Mouse (Mus musculus) layer of hippocampus, adult 2 months (tissue): ENCODE measurements at regions not wholly inside any gene's neighbourhood (a gene's known extent, or its start where the extent isn't known, plus 50 kb on each side); places are given as distances from the start of the nearest gene placed in this dataset.

Source experiments
- DNase-seq, 2 experiments: peaks; one replicate each; pipeline ENCODE4 v3.0.0; 2022; ENCODE audit warnings: low spot score in 2 of 2
- H3K27ac ChIP-seq: fragments of 200-600 bp; 2 replicates; pipeline ENCODE4 v1.8.1; 2022
- H3K4me3 ChIP-seq: fragments of 200-600 bp; 2 replicates; pipeline ENCODE4 v1.8.1; 2022; ENCODE audit warnings: mild to moderate bottlenecking
- CTCF ChIP-seq: fragments of 200-600 bp; conservative IDR thresholded peaks from 2 replicates; pipeline ENCODE4 v1.8.1; 2022; ENCODE audit warnings: antibody characterized with exemption, mild to moderate bottlenecking, moderate library complexity

DNA sequence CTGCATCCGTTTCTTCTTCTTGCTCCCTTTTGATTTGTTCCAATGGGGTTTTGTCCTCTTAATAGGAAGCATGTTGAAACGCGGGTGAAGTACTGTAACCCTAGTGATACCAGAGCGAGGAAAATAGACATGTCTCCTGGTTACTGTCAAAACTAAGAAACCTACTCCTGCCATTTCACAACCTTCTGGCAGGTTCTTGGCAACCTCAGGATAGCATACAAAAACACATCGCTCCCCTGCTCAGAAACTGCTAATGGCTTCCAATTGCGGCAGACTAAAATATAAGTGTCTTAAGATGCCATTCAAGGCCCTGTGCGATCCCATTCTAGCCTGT lies 172.4 kb downstream of the Spata19 start:
- Histone ChIP-seq H3K4me3 (no peak overlapping the region), H3K27ac (peak overlapping the region; percentile 33; the same call in 1 of the 2 replicates)
- DNase-seq = no peak
- TF ChIP-seq CTCF = no peak

DNA sequence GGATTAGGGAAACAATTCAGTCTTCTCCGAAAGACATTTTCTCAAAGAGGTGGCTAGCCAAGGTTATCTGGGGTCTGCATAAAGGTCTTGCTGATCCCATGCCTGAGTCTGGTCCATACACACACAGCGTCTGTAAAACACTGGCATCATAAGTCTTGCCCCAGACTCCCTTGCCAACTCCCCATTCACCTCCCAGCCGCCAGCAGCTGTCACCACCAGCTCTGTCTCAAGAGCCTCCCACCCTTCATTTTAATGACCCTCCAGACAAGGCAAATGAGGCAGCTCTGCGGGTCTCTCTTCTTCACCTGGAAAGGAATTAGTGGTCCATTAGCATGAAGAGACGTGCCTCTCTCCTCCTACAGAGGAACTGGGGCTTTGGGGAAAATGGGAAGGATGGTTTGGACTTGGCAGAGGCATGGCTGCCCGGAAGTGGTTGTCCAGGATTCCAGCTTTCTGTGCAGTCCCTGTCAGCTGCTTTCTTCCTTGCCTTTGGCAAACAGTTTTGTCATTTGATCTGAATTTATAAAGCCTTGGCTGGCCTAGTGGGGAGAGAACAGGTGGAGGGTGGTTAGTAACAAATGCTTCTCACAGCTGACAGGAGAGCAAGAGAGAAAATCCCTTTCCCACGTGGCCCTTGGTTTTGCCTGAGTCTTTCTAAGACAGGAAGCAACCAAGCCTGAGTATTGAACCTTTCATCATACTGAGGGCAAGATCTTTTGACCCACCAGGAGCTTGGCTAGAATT lies 173.3 kb upstream of the Opcml start:
- no peak for TF ChIP-seq CTCF
- peak overlapping the region; percentile 37; the same call in 1 of the 2 replicates for H3K27ac ChIP-seq
- DNase-seq = peak; percentile 47 to 48
- no peak overlapping the region for H3K4me3 ChIP-seq

DNA sequence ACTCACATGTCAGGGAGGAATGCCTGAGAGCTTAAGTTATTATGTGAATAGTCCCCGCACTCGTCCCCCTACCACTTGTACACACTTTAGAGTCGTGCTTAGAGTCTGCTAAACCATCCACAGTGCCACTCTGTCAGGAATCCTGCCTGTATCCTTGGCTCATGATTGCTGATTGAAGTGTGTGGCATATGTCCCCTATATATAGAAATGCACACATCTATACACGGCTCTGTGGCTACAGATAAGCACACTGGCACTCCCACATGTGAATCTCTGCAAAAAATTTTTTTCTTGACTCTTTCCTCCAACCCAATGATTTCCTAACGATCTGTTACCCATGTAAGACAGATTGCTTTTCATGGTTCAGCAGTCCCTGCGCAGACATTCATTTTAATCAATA lies 155.7 kb upstream of the Opcml start:
- Histone ChIP-seq H3K27ac (0 out of 2 replicates have a peak overlapping the region, but pooled peaks have one; percentile 5), H3K4me3 (no peak overlapping the region)
- peak in 1 of 2 experiments; percentile 37 for DNase-seq
- no peak for TF ChIP-seq CTCF

DNA sequence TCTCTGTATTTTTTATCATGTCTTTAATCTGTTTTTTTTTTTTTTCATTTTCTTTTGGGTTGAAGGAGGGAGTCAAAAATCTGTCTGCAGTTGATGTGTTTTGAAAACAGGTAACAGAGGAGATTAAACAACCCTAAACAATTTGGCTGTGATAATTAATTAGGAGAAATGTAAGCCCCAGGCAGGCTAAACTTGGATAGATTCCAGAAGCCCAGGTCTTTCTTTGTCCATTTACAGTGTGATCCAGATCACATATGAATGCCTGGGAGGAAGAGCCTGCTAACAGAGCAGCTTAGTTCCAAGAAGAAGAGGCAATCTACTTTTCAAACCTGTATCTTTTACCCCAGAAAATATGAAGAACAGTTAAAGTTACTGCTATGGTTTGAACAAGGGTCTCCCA lies 150.0 kb upstream of the Opcml start:
- no peak overlapping the region for H3K27ac ChIP-seq
- no peak for TF ChIP-seq CTCF
- H3K4me3 ChIP-seq = no peak overlapping the region
- DNase-seq = no peak

DNA sequence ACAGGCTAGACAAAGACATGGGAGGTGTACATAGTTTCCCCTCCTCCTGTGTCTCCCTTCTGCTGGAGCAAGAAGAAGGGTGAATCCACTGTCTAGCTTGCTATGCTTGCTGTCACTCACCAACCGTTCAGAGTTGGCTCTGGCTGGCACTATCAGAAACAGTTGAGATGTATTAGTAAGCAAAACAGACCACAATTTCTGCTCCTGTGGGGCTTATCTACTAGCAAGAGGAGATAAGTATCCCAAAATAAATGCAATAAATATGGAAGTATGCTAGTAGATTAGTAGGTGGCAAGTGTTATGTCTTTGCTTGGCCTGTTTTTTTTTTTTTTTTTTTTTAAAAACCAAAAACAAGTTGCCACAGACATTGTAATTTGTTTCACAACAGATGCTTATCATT lies 147.3 kb upstream of the Opcml start:
- TF ChIP-seq CTCF = no peak
- no peak overlapping the region for H3K4me3 ChIP-seq
- no peak overlapping the region for H3K27ac ChIP-seq
- DNase-seq = no peak

DNA sequence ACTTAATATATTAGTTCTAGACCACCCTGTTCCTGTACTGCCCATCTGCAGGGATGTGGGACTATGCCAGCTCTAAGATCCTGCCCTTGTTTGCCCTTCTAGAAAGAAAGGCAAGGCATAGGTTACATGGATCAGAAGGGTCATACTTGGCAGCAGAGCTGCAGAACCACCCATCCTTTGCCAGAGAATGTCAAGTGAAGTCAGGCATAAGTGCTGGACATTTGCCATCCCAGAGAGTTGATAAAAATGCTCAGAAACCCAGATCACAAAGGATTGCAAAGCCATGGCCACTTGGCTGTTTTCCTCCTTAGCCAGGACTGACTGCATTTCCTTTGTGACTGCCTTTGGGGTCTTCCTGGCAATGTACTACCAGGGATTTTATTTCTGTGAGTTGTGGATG lies 146.7 kb upstream of the Opcml start:
- no peak for DNase-seq
- Histone ChIP-seq H3K27ac (no peak overlapping the region), H3K4me3 (no peak overlapping the region)
- TF ChIP-seq CTCF = no peak

DNA sequence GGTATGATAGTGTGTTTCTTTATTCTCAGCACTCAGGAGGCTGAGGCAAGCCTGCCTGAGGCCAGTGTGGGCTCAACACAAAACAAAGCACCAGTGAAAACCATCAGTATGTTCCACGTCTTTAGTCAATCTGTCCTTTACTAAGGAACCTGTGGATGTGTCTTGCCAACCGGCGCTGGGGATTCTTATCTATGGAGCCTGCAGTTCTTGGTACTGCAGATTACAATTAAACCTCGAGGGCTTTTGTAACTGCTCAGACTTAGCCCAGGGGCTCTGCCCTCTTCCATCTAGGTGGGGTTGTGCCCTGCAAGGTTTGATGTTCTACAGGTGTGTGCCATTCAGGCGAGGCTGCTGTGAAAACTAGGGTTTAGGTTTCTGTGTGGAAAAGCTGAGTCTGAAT lies 145.1 kb upstream of the Opcml start:
- no peak for TF ChIP-seq CTCF
- no peak for DNase-seq
- Histone ChIP-seq H3K4me3 (no peak overlapping the region), H3K27ac (no peak overlapping the region)

DNA sequence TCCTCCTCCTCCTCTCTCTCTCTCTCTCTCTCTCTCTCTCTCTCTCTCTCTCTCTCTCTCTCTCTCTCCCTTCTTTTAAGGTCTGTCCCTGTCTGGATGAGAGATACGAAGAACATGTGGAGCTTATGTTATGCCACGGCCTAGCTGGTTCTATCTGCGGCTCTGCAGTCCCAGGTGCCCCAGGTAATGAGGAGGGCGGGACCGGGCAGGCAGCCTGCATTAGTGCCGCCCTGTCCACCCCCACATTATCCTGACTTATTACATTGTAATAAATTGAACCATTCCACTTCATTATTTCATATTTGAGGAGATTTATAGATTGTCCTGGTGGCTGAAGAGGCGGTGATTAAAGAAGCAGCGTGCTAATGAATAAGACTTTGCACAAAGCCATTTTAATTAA lies 144.5 kb upstream of the Opcml start:
- no peak overlapping the region for H3K4me3 ChIP-seq

DNA sequence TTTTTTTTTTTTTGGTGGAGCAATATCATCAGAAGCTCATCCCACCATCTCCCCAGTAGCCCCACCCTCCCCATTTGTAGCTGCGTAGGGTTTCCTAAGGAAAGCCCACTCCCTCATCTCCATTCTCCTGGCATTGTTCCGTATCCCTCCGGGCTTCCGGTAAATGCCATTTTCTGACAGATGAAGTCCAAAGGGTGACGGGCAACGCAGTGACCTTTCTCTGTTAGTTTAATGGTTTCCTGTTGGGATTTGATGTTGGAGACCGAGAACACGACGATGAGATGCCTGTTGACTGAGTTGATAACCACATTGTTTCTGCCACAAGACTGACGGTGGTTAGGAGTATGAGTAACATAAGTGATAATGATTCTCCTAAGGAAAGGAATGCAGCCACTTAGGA lies 143.6 kb upstream of the Opcml start:
- TF ChIP-seq CTCF = no peak
- DNase-seq = no peak
- Histone ChIP-seq H3K27ac (no peak overlapping the region), H3K4me3 (no peak overlapping the region)

More for the DNA sequence above, 144.5 kb upstream of the Opcml start:
- DNase-seq = no peak
- no peak for TF ChIP-seq CTCF
- no peak overlapping the region for H3K27ac ChIP-seq

DNA sequence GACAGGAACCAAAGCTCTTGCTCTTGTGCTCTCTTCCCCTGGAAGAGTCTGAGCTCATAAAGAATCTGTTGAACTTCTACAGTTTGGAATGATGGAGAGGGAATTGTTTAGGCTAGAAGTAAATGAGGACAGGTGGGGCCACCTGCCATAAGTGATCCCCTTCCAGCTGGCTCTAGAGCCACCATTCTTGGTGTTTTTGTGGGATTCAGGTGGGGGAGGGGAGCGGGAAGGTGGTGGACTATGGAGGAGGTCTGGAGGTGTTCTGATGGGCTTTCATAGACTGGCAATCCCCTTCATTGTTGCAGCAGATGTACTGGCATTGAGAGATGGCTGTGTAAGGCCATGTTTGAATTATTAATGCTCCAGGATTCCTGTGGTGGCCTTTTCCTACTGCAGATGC lies 132.6 kb upstream of the Opcml start:
- Histone ChIP-seq H3K4me3 (no peak overlapping the region), H3K27ac (no peak overlapping the region)
- DNase-seq = no peak
- no peak for TF ChIP-seq CTCF

DNA sequence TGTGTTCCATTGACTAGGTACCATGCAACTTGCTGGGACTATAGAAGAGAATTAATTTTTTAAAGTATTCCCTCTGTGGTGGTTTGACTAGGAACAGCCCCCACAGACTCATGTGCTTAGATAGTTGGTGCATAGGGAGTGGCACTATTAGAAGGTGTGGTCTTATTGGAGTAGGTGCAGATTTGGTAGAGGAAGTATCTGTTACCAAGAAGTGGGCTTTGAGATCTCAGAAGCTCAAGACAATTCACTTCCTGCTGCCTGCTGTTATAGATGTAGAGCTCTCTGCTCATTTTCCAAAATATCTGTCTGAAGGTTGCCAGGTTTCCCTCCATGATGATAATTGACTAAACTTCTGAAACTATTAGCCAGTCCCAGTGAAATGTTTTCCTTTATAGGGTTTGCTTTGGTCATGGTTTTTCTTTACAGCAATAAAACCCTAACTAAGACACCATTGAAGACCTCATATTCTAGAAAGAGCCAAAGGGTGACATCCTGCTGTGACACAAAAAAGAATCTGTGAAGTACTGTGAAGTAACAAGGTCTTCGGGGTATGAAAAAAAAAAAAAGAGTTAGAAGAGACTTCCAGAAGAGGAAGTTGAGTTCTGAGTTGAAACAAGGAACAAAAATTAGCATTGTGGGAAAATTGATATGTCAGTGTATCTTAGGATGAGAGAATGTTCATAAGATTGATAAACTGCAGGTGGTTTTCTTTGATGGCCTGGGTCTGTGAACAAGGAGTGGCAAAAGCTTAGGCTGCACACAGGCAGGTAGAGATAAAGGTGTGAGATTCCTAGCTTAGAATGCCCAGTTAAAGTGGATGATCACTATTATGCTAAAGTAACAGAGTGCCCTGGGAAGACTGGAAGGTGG lies 128.9 kb upstream of the Opcml start:
- Histone ChIP-seq H3K4me3 (no peak overlapping the region), H3K27ac (no peak overlapping the region)
- no peak for TF ChIP-seq CTCF
- no peak for DNase-seq

DNA sequence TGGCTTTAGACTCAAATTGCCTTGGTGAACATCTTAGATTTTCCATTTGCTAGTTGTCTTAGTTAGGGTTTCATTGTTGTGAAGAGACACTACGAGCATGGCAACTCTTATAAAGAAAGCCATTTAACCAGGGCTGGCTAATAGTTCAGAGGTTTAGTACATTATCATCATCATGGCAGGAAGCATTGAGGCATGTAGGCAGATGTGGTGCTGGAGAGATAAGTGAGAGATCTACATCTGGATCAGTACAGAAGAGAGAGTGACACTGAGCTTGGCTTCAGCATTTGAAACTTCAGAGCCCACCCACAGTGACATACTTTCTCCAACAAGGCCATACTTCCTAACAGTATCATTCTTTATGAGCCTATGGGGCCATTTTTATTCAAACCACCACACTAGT lies 127.3 kb upstream of the Opcml start:
- TF ChIP-seq CTCF = no peak

DNA sequence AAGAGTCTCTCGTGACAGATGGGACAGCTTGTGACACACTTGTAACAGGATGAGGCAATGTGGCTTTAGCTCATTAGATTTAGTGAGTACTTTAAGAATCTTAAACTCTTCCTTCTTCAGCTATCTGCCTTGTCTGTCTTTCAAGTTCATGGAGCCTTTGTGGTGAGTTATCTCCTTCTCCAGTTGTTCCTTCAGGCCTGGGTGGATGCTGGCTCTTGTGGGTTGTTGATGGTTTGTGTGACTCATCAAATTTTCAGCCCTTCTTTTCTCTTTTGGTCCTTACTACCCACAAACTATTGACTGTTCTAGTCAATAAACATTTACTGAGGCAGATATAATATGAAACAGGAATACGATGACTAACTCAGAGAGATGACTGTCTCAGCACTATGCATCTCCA lies 124.9 kb upstream of the Opcml start:
- Histone ChIP-seq H3K4me3 (no peak overlapping the region), H3K27ac (peak overlapping the region; percentile 32; the same call in 1 of the 2 replicates)
- no peak for TF ChIP-seq CTCF
- DNase-seq = peak; percentile 10 to 47

More for the DNA sequence above, 127.3 kb upstream of the Opcml start:
- DNase-seq = no peak
- H3K4me3 ChIP-seq = no peak overlapping the region
- H3K27ac ChIP-seq = no peak overlapping the region

DNA sequence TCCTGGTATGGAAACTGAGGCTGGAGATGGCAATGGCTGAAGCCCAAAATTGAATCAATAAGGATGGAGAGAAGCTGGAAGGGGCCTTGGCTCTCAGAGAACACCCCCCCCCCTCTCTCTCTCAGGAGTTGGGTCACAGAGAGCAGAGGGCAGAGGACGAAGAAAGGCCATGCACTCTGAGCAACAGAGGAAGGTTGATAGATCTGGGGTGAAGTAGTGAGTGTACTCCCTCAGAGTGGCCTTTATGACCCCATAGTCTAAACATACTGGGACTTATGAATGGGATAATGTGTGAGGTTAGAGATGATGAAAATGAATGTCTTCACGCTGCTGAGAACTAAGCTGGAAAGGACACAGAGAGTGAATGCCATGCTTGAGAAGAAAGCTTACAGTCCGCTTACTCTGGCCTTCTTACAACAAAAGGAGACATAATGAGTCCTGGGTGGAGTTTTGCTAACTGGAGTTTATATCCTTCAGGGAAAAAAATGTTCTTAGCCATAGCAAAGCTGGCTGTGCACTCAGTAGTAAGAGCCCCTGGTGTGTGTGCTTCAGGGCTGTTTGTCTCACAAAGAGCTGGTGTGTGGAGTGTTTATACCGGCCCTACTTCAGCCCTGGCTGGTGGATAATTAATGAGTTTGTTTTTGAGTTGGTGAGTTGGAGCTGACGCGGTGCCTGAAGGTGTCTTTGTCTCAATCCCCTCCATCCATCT lies 120.4 kb upstream of the Opcml start:
- no peak overlapping the region for H3K4me3 ChIP-seq
- no peak overlapping the region for H3K27ac ChIP-seq
- no peak for DNase-seq
- TF ChIP-seq CTCF = no peak
